Mouse (Mus musculus) stomach, postnatal 0 days (tissue): ENCODE results near the gene Sik1. TPM values are rescaled to one million over a fixed set of nuclear protein-coding genes. Genes with fewer than 3 reads are reported as not detected.

Experiments
- ATAC-seq: fragments of 200-750 bp; cut with Nextera tagmentation; 2 replicates; pipeline ENCODE4 v1.8.0; 2017; ENCODE audit not compliant: low FRiP score, low TSS enrichment
- DNase-seq: peaks from one replicate; pipeline ENCODE4 v3.0.0-alpha.2; 2016; ENCODE audit warnings: low spot score
- H3K27ac ChIP-seq: fragments of 300-500 bp; sonication (generic); replicated peaks from 2 replicates; pipeline ENCODE4 v1.5.1; 2014; ENCODE audit warnings: mild to moderate bottlenecking, control low read depth
- H3K27me3 ChIP-seq: fragments of 300-500 bp; sonication (generic); 2 replicates; pipeline ENCODE4 v1.6.1; 2014; ENCODE audit warnings: low read length; ENCODE audit not compliant: control insufficient read depth, insufficient read depth
- H3K36me3 ChIP-seq: fragments of 300-500 bp; sonication (generic); 2 replicates; pipeline ENCODE4 v1.6.1; 2014; ENCODE audit warnings: low read length, mixed read lengths; ENCODE audit not compliant: control insufficient read depth, insufficient read depth
- H3K4me1 ChIP-seq: fragments of 300-500 bp; sonication (generic); replicated peaks from 2 replicates; pipeline ENCODE4 v1.6.1; 2014; ENCODE audit warnings: antibody characterized with exemption; ENCODE audit not compliant: control insufficient read depth, insufficient read depth
- H3K4me2 ChIP-seq: fragments of 300-500 bp; sonication (generic); replicated peaks from 2 replicates; pipeline ENCODE4 v1.6.1; 2014; ENCODE audit warnings: low read depth, mild to moderate bottlenecking, control low read depth, moderate library complexity
- H3K4me3 ChIP-seq: fragments of 300-500 bp; sonication (generic); 2 replicates; pipeline ENCODE4 v1.5.1; 2014; ENCODE audit warnings: low read depth, low read length, control low read depth
- H3K9ac ChIP-seq: fragments of 300-500 bp; sonication (generic); 2 replicates; pipeline ENCODE4 v1.6.1; 2014; ENCODE audit warnings: mild to moderate bottlenecking, low read length, control low read depth, mixed read lengths
- H3K9me3 ChIP-seq: fragments of 300-500 bp; sonication (generic); 2 replicates; pipeline ENCODE4 v1.6.1; 2016; ENCODE audit warnings: low read length; ENCODE audit not compliant: control insufficient read depth
- CTCF ChIP-seq: IDR thresholded peaks from 2 replicates; pipeline ENCODE4 v1.5.1; 2016; ENCODE audit warnings: antibody characterized with exemption, low read depth, mild to moderate bottlenecking, moderate library complexity
- EP300 ChIP-seq: optimal IDR thresholded peaks from 2 replicates; pipeline ENCODE3; 2016; ENCODE audit warnings: antibody characterized with exemption
- WGBS: fragments of 180-500 bp; shearing (Covaris S2); extraction: QIAGEN DNeasy Blood & Tissue Kit; methylation state at CpG from one replicate; pipeline ENCODE4 v1.1.7; 2014; 5-methylcytosine and 5-hydroxymethylcytosine counted together
- polyA plus RNA-seq: library from polyadenylated mRNA; unstranded; fragments of >200 nt; fragmentation: Nextera tagmentation; extraction: Ambion mirVana; gene quantifications from 2 replicates; pipeline ENCODE4 v1.2.1, GENCODE M21; 2015

Gene Sik1
- polyA plus RNA-seq, 1 experiment from 2014 or later: 18.2 TPM

DNA sequence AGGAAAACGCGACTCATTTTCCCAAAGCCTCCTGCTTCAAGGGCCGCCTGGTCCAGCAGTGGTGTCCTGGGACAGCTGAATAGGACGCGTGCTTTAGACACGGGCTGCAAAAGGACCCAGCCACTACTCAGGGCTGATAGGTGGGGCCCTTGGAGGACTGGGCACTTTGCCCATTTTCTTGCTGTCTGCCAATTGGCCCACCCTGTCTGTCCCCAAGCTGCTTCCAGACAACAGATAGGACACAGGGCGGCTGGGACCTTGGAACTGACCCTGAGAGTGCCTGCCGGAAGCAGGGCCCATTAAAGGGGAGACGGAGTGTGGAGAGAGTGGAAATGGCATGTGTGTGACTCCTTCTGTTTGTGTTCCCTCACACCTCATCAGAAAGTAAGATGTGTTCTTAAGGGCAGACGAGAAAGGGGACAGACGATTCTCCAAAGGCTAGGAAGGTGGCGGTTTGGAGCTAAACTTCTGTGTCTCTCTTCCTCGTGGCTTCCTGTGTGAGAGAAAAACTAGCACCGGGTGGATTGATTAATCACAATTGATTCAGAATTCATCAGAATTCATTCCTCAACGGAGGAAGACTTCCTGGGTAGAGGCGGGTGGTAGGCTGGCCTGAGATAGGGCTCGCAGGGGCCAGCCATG, 1.0 kb upstream of the Sik1 start:
- Histone ChIP-seq H3K27ac (peak overlapping the region; percentile 95), H3K4me2 (peak overlapping the region; percentile 74), H3K9me3 (no peaks in the 10 kb centered on the region), H3K36me3 (no peaks in the 10 kb centered on the region), H3K27me3 (no peaks in the 10 kb centered on the region), H3K9ac (peak overlapping the region; percentile 65), H3K4me3 (peak overlapping the region; percentile 40), H3K4me1 (peaks cover 7% of the 10 kb centered on the region; the same call in 1 of the 2 replicates)
- WGBS: 18% methylated on average over 17 of the region's 17 CpGs
- peak; percentile 56 for ATAC-seq
- peak; percentile 82 for DNase-seq
- TF ChIP-seq CTCF: peak; percentile 1; the same call in 1 of the 2 replicates
- TF ChIP-seq EP300: no peak

DNA sequence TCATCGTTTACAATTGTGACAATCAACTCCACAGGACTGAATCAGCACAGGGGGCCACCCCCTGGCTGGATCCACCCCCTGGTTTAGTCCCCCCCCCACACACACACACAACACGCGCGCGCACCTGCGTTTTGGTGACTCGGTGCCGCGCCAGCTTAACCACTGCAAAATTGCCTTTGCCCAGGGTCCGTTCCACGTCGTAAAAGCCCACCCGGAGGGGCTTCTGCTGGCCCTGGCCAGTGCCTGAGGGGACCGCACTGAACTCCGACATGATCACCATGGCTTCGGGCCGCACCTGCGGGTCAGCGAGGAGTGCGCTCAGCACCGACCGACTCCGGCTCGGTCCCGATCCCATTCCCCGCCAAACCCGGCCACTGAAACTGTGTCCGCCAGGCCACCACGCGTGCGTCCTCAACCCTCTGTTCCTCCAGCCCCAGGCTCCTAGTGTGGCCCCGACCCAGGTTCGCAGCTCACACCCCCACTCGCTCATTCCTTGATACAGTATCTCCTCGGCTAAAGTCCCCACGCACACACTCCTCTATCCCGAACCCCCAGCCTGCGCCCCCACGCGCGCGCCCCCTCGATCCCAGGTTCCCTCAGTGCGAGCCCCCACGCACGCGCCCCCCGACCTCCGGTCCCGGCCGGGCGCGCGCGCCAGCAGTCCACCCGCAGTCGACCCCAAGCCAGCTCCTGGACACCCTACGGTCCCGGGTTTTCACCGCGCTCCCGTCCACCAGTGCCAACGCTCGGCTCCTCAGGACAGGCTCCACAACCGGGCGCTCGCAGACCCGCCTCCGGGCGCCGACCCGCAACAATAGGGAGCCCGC, 621 bp downstream of the Sik1 start:
- Histone ChIP-seq H3K4me3 (peak overlapping the region; percentile 97), H3K36me3 (peaks cover 12% of the 10 kb centered on the region), H3K9me3 (no peaks in the 10 kb centered on the region), H3K27ac (peak overlapping the region; percentile 95), H3K4me1 (peaks cover 7% of the 10 kb centered on the region; the same call in 1 of the 2 replicates), H3K9ac (peak overlapping the region; percentile 96), H3K27me3 (no peaks in the 10 kb centered on the region), H3K4me2 (peak overlapping the region; percentile 72)
- TF ChIP-seq CTCF: no peak
- TF ChIP-seq EP300: no peak
- DNase-seq (peak; percentile 59), ATAC-seq (peak; percentile 35)
- WGBS: 1% methylated on average over 70 of the region's 73 CpGs

DNA sequence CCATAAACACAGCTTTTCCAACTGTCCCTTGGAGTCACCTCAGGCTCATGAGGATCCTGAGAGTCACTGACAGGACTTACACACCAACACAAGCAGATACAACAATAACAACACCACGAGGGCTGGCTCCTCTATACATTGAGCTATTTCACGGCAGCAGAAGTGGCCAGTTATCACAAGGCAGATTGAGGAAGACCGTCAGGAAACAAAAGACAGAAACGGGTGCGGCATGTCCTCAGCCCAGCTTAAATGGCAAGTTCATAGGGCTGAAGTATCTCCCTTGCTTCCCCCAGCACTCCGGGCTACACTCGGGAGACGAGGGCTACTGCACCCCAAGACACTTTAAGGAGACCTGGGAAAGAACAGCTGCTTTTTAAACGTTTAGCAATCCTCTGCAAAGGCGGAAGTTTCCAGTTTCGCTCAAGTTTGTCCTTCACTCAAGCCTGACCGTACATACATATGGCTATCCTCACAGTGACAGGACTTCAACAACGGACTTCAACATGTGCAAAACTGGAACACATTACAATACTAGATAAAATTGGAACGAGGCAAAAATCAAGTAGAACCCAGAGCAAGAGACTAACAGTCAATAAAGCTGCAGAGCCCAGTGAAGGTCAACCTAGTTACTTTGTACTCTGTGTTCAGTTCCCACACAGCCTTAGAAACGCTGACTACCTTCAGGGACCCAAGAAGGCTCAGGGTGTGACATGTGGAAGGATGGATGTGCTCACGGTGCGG, 2.0 kb downstream of the Sik1 start:
- no peak for DNase-seq
- 18% methylated on average over 17 of the region's 17 CpGs for WGBS
- peak overlapping the region; percentile 14 for H3K9ac ChIP-seq

DNA sequence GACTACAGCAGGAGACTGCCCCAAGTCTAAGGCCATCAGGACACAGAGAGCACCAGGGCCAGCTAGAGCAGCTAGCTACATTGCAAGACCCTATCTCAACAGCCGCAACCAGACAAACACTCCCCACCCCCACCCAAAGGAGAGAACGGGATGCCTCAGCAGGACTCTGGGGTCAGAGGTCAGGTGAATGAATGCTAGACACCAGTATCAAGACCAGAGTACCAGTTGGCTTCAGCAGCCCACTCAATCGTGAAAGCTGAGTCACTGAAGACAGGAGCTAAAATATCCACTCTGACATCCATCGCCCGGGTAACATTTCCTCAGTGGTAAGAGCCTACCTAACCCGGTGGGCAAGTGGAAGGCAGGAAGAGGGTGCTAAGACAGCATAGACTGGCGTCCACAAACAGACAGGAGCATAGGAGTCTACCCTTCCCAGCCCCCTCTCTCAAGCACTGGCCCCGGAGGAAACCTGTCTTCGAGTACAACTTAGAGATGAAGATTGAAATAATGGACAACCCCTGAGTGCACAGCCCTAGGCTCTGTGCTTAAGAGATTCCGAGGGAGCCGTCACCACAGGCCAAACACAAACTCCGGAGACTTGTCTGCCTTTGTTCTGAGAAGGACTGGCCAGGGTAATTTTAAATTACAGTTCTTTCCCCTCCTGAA, 2.7 kb downstream of the Sik1 start:
- ATAC-seq (no peak), DNase-seq (no peak)
- H3K4me3 ChIP-seq: peak overlapping the region; percentile 97
- H3K27ac ChIP-seq: peak overlapping the region; percentile 73
- 39% methylated on average over 12 of the region's 12 CpGs for WGBS
- H3K27me3 ChIP-seq: no peaks in the 10 kb centered on the region
- H3K4me1 ChIP-seq: peaks cover 5% of the 10 kb centered on the region; the same call in 1 of the 2 replicates
- H3K4me2 ChIP-seq: peak overlapping the region; percentile 72
- H3K9ac ChIP-seq: peak overlapping the region; percentile 14
- TF ChIP-seq EP300 (no peak), CTCF (no peak)
- peaks cover 33% of the 10 kb centered on the region for H3K36me3 ChIP-seq
- H3K9me3 ChIP-seq: no peaks in the 10 kb centered on the region

More for the DNA sequence above, 2.0 kb downstream of the Sik1 start:
- H3K27ac ChIP-seq: peak overlapping the region; percentile 73
- H3K27me3 ChIP-seq: no peaks in the 10 kb centered on the region
- peaks cover 26% of the 10 kb centered on the region for H3K36me3 ChIP-seq
- H3K9me3 ChIP-seq: no peaks in the 10 kb centered on the region
- TF ChIP-seq EP300 (no peak), CTCF (no peak)
- peak overlapping the region; percentile 72 for H3K4me2 ChIP-seq
- ATAC-seq: no peak
- H3K4me1 ChIP-seq: peaks cover 5% of the 10 kb centered on the region; the same call in 1 of the 2 replicates
- H3K4me3 ChIP-seq: peak overlapping the region; percentile 97

DNA sequence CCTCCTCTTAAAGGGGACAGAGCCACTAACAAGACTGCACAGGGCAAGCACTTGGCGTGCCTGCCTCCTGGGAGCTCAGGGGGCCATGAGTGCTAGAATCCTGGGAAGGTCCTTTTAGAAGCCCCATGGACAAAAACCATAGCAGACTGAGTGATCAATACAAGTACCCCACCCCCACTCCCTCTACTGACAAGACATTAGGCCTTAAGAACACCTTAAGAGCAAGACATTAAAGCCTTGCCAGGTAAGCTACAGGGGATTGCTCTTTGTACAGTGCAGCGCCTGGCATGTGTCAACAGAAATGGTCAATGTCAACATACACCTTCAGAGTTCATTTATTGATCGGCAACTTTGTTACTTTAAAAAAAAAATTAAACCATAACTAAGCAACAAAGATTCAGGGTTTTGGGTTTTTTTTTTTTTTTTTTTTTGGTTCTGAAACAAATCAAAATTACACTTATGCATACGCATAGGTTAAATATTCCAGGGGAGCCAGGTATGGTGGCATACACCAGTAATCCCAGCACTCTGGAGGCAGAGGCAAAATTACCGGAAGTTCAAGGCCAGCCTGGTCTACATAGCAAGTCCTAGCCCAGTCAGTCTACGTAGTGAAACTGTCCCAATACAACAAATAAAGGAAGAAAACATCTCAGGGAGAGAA, 3.7 kb downstream of the Sik1 start:
- peaks cover 5% of the 10 kb centered on the region; the same call in 1 of the 2 replicates for H3K4me1 ChIP-seq
- 0 out of 2 replicates have a peak overlapping the region, but pooled peaks have one; percentile 31 for H3K9ac ChIP-seq
- TF ChIP-seq EP300: no peak
- TF ChIP-seq CTCF: peak; percentile 22; the same call in 1 of the 2 replicates
- ATAC-seq (no peak), DNase-seq (peak; percentile 36)
- peaks cover 42% of the 10 kb centered on the region for H3K36me3 ChIP-seq
- no peaks in the 10 kb centered on the region for H3K9me3 ChIP-seq
- H3K4me3 ChIP-seq: peak overlapping the region; percentile 0; the same call in 1 of the 2 replicates
- no peaks in the 10 kb centered on the region for H3K27me3 ChIP-seq
- peak overlapping the region; percentile 20; the same call in 1 of the 2 replicates for H3K4me2 ChIP-seq
- H3K27ac ChIP-seq: 0 out of 2 replicates have a peak overlapping the region, but pooled peaks have one; percentile 20
- 61% methylated on average over 6 of the region's 6 CpGs for WGBS
